Mouse (Mus musculus): ENCODE data around the gene 4930563M21Rik. TPM values are rescaled to one million over a fixed set of nuclear protein-coding genes. Genes with fewer than 3 reads are reported as not detected.
"Not testable (repeated sequence)": the region's sequence is repeated elsewhere in the genome, so short reads cannot be mapped to it uniquely, and the experiment has no call there.

The 4930563M21Rik gene
- polyA plus RNA-seq (2012; rRNA removed) = not detected in 2 replicates

- no peak for DNase-seq (ENCODE audit: low read depth, low spot score)
- WGBS = 75% methylated on average over 4 of the region's 4 CpGs
Measured at GRCm38 (mm10) chr9:56010450-56010849, at the start of gene 4930563M21Rik. TSS of gene 4930563M21Rik (minus strand) at chr9:56010550.

- WGBS = 88% methylated on average over 6 of the region's 6 CpGs
- no peak for DNase-seq (ENCODE audit: low read depth, low spot score)
Measured at GRCm38 (mm10) chr9:56056147-56056546, 45.8 kb upstream of the 4930563M21Rik start.

GRCm38 (mm10) chr9:56053796-56054195 lies 43.4 kb upstream of the 4930563M21Rik start:
- 59% methylated on average over 3 of the region's 3 CpGs for whole genome bisulfite sequencing
- no peak for DNase-seq (ENCODE audit: low read depth, low spot score)

GRCm38 (mm10) chr9:56042181-56042621 lies 31.9 kb upstream of the 4930563M21Rik start:
- DNase-seq (ENCODE audit: low read depth, low spot score) = no peak
- WGBS = 1% methylated on average over 16 of the region's 16 CpGs

- DNase-seq (ENCODE audit: low read depth, low spot score) = peak; percentile 67
- WGBS = under 1% methylated on average over 49 of the region's 49 CpGs
Measured at GRCm38 (mm10) chr9:56041372-56042180, 31.2 kb upstream of the 4930563M21Rik start, which contains the start of gene Rcn2. TSS of gene Rcn2 (plus strand) at chr9:56041845.

- DNase-seq (ENCODE audit: low read depth, low spot score) = no peak
- WGBS = 34% methylated on average over 3 of the region's 3 CpGs
Measured at GRCm38 (mm10) chr9:56032219-56032618, 21.9 kb upstream of the 4930563M21Rik start.

- no peak for DNase-seq (ENCODE audit: low read depth, low spot score)
- 70% methylated on average over 16 of the region's 16 CpGs for WGBS
Measured at GRCm38 (mm10) chr9:56027292-56027691, 16.9 kb upstream of the 4930563M21Rik start.

GRCm38 (mm10) chr9:56024772-56025171 lies 14.4 kb upstream of the 4930563M21Rik start:
- no peak for DNase-seq (ENCODE audit: low read depth, low spot score)
- 59% methylated on average over 2 of the region's 2 CpGs for WGBS

GRCm38 (mm10) chr9:56004679-56005078 lies 5.7 kb downstream of the 4930563M21Rik start:
- WGBS = 57% methylated on average over 2 of the region's 2 CpGs

GRCm38 (mm10) chr9:55946819-55947218 lies 63.5 kb downstream of the 4930563M21Rik start:
- 30% methylated on average over 1 of the region's 1 CpGs for WGBS
- no peak for DNase-seq (ENCODE audit: low read depth, low spot score)

More at GRCm38 (mm10) chr9:56004679-56005078, 5.7 kb downstream of the 4930563M21Rik start:
- DNase-seq (ENCODE audit: low read depth, low spot score) = not testable (repeated sequence)

GRCm38 (mm10) chr9:55941356-55941755 lies 69.0 kb downstream of the 4930563M21Rik start:
- DNase-seq (ENCODE audit: low read depth, low spot score) = no peak

GRCm38 (mm10) chr9:55938618-55938985 lies 71.7 kb downstream of the 4930563M21Rik start:
- no peak for DNase-seq (ENCODE audit: low read depth, low spot score)

GRCm38 (mm10) chr9:55937664-55938617 lies 72.4 kb downstream of the 4930563M21Rik start, which contains the start of gene Scaper:
TSS of gene Scaper (minus strand) at chr9:55938119.
- WGBS = under 1% methylated on average over 60 of the region's 60 CpGs
- DNase-seq (ENCODE audit: low read depth, low spot score) = peak; percentile 84

More at GRCm38 (mm10) chr9:55938618-55938985, 71.7 kb downstream of the 4930563M21Rik start:
- WGBS = 13% methylated on average over 6 of the region's 6 CpGs

GRCm38 (mm10) chr9:55937224-55937663 lies 73.1 kb downstream of the 4930563M21Rik start:
- DNase-seq (ENCODE audit: low read depth, low spot score) = no peak
- WGBS = 15% methylated on average over 5 of the region's 5 CpGs

- WGBS = 79% methylated on average over 1 of the region's 1 CpGs
- no peak for DNase-seq (ENCODE audit: low read depth, low spot score)
Measured at GRCm38 (mm10) chr9:55932482-55932881, 77.9 kb downstream of the 4930563M21Rik start.

GRCm38 (mm10) chr9:55918579-55918978 lies 91.8 kb downstream of the 4930563M21Rik start:
- WGBS = 65% methylated on average over 3 of the region's 3 CpGs
- DNase-seq (ENCODE audit: low read depth, low spot score) = no peak

- no peak for DNase-seq (ENCODE audit: low read depth, low spot score)
Measured at GRCm38 (mm10) chr9:55916751-55917150, 93.6 kb downstream of the 4930563M21Rik start.
